Mouse (Mus musculus) stomach, postnatal 0 days (tissue): ENCODE data around the gene Prickle2. TPM values are rescaled to one million over a fixed set of nuclear protein-coding genes. Genes with fewer than 3 reads are reported as not detected.

Experiments
- ATAC-seq: fragments of 200-750 bp; cut with Nextera tagmentation; 2 replicates; pipeline ENCODE4 v1.8.0; 2017; ENCODE audit not compliant: low FRiP score, low TSS enrichment
- DNase-seq: peaks from one replicate; pipeline ENCODE4 v3.0.0-alpha.2; 2016; ENCODE audit warnings: low spot score
- H3K27ac ChIP-seq: fragments of 300-500 bp; sonication (generic); replicated peaks from 2 replicates; pipeline ENCODE4 v1.5.1; 2014; ENCODE audit warnings: mild to moderate bottlenecking, control low read depth
- H3K27me3 ChIP-seq: fragments of 300-500 bp; sonication (generic); 2 replicates; pipeline ENCODE4 v1.6.1; 2014; ENCODE audit warnings: low read length; ENCODE audit not compliant: control insufficient read depth, insufficient read depth
- H3K36me3 ChIP-seq: fragments of 300-500 bp; sonication (generic); 2 replicates; pipeline ENCODE4 v1.6.1; 2014; ENCODE audit warnings: low read length, mixed read lengths; ENCODE audit not compliant: control insufficient read depth, insufficient read depth
- H3K4me1 ChIP-seq: fragments of 300-500 bp; sonication (generic); replicated peaks from 2 replicates; pipeline ENCODE4 v1.6.1; 2014; ENCODE audit warnings: antibody characterized with exemption; ENCODE audit not compliant: control insufficient read depth, insufficient read depth
- H3K4me2 ChIP-seq: fragments of 300-500 bp; sonication (generic); replicated peaks from 2 replicates; pipeline ENCODE4 v1.6.1; 2014; ENCODE audit warnings: low read depth, mild to moderate bottlenecking, control low read depth, moderate library complexity
- H3K4me3 ChIP-seq: fragments of 300-500 bp; sonication (generic); 2 replicates; pipeline ENCODE4 v1.5.1; 2014; ENCODE audit warnings: low read depth, low read length, control low read depth
- H3K9ac ChIP-seq: fragments of 300-500 bp; sonication (generic); 2 replicates; pipeline ENCODE4 v1.6.1; 2014; ENCODE audit warnings: mild to moderate bottlenecking, low read length, control low read depth, mixed read lengths
- H3K9me3 ChIP-seq: fragments of 300-500 bp; sonication (generic); 2 replicates; pipeline ENCODE4 v1.6.1; 2016; ENCODE audit warnings: low read length; ENCODE audit not compliant: control insufficient read depth
- CTCF ChIP-seq: IDR thresholded peaks from 2 replicates; pipeline ENCODE4 v1.5.1; 2016; ENCODE audit warnings: antibody characterized with exemption, low read depth, mild to moderate bottlenecking, moderate library complexity
- EP300 ChIP-seq: optimal IDR thresholded peaks from 2 replicates; pipeline ENCODE3; 2016; ENCODE audit warnings: antibody characterized with exemption
- WGBS: fragments of 180-500 bp; shearing (Covaris S2); extraction: QIAGEN DNeasy Blood & Tissue Kit; methylation state at CpG from one replicate; pipeline ENCODE4 v1.1.7; 2014; 5-methylcytosine and 5-hydroxymethylcytosine counted together
- polyA plus RNA-seq: library from polyadenylated mRNA; unstranded; fragments of >200 nt; fragmentation: Nextera tagmentation; extraction: Ambion mirVana; gene quantifications from 2 replicates; pipeline ENCODE4 v1.2.1, GENCODE M21; 2015

The Prickle2 gene
- polyA plus RNA-seq, 1 experiment from 2014 or later, result 2.3 TPM

DNA sequence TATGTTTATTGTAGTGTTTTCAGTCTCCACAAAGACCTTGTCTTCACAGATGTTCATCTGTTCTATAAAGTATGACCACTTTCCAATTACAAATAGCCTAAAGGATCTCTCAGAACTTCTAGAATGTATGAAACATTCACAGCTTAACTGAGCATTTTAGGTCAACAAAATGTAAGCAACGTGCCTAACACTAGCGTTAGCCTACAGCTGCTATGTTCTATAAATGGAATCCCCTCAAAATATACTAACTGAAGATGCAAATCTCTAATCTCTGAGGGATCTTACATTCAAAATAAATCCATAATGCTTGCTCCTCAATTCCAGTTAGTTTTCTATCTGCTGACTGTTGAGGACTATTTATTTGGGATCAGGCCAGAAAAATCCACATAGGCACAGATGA is 65.1 kb downstream of the Prickle2 start:
- 45% methylated on average over 2 of the region's 2 CpGs for WGBS
- no peaks in the 10 kb centered on the region for H3K36me3 ChIP-seq
- H3K9me3 ChIP-seq, result no peaks in the 10 kb centered on the region
- H3K4me1 ChIP-seq, result no peaks in the 10 kb centered on the region
- H3K4me2 ChIP-seq, result no peak overlapping the region
- ATAC-seq (no peak), DNase-seq (no peak)
- no peak overlapping the region for H3K4me3 ChIP-seq
- no peak overlapping the region for H3K9ac ChIP-seq
- no peaks in the 10 kb centered on the region for H3K27me3 ChIP-seq
- TF ChIP-seq EP300 (no peak), CTCF (no peak)
- H3K27ac ChIP-seq, result no peak overlapping the region

DNA sequence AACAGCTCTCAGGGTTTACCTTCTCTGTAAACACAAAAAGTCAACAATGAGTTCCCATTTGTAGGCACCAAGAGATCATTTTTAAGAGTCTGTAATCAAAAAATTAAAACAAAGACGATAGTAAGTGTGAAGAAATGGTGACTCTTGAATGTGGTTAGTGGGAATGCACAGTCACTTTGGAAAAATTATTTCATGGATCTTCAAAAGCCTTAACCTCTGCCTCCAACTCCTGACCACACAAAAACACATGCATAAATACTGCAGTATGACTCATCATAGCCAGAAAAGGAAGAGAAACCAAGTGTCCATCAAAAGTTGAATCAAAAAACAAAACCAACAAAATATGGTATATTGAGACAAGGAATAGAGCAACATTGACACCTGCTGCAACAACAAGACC is 69.5 kb downstream of the Prickle2 start:
- TF ChIP-seq EP300 (no peak), CTCF (no peak)
- H3K9ac ChIP-seq, result no peak overlapping the region
- DNase-seq (no peak), ATAC-seq (no peak)
- 51% methylated on average over 1 of the region's 1 CpGs for WGBS
- H3K27me3 ChIP-seq, result no peaks in the 10 kb centered on the region
- H3K27ac ChIP-seq, result no peak overlapping the region
- no peak overlapping the region for H3K4me3 ChIP-seq
- no peaks in the 10 kb centered on the region for H3K36me3 ChIP-seq
- H3K4me2 ChIP-seq, result no peak overlapping the region
- no peaks in the 10 kb centered on the region for H3K9me3 ChIP-seq
- no peaks in the 10 kb centered on the region for H3K4me1 ChIP-seq

DNA sequence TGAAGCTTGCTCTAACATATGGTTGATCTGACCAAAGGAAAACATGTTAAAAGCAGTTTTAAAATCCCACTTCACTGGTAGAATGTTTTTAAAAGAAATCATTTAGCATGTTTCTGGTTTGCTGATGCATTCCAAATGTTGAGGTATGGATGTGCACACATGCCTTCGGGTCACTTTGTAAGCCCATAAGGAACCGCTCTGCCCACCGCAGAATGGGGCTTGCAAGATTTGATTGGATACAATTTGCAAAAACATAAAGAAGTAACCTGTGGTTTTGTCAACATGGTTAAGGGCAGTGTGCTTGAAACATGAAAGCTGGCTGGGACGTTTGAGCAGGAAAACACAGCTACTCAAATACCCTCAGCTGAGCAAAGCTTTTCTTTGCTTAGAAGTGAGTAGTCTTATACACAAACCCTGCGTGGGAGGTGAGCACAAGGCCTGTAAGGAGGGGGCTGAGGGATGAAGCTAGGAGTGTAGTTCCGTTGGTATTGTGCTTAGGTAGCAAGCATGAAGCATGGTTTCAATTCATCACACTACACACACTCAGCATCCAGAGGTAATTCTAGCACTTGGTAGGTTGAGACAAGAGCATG is 71.0 kb downstream of the Prickle2 start:
- H3K4me3 ChIP-seq, result no peak overlapping the region
- no peak overlapping the region for H3K27ac ChIP-seq
- ATAC-seq (no peak), DNase-seq (no peak)
- H3K27me3 ChIP-seq, result no peaks in the 10 kb centered on the region
- no peaks in the 10 kb centered on the region for H3K4me1 ChIP-seq
- no peaks in the 10 kb centered on the region for H3K36me3 ChIP-seq
- 61% methylated on average over 6 of the region's 6 CpGs for WGBS
- H3K9me3 ChIP-seq, result no peaks in the 10 kb centered on the region
- TF ChIP-seq CTCF (no peak), EP300 (no peak)
- H3K9ac ChIP-seq, result no peak overlapping the region
- H3K4me2 ChIP-seq, result no peak overlapping the region

DNA sequence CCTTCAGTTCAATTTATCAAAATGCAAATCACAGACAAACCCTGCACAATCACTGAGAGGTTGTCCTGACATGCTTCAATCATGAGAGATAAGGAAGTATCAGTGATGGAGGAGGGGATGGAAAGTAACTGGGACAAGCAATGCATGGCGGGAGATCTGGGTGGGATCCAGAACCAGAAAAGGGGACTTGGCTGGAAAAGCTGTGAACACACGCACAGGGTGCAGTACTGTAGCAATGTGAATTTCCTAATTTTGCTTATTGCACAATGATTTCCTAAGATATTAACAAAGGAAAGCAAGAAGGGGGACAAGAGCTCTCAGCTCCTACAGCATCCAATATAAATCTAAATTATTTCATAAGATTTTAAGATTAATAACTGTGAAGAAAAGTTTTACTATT is 75.0 kb downstream of the Prickle2 start:
- H3K9ac ChIP-seq, result no peak overlapping the region
- H3K27ac ChIP-seq, result no peak overlapping the region
- TF ChIP-seq EP300, result no peak
- no peak for TF ChIP-seq CTCF
- H3K36me3 ChIP-seq, result no peaks in the 10 kb centered on the region
- H3K4me3 ChIP-seq, result no peak overlapping the region
- H3K4me2 ChIP-seq, result no peak overlapping the region
- no peaks in the 10 kb centered on the region for H3K9me3 ChIP-seq
- 64% methylated on average over 2 of the region's 2 CpGs for WGBS
- ATAC-seq (no peak), DNase-seq (no peak)
- H3K27me3 ChIP-seq, result no peaks in the 10 kb centered on the region
- H3K4me1 ChIP-seq, result no peaks in the 10 kb centered on the region

DNA sequence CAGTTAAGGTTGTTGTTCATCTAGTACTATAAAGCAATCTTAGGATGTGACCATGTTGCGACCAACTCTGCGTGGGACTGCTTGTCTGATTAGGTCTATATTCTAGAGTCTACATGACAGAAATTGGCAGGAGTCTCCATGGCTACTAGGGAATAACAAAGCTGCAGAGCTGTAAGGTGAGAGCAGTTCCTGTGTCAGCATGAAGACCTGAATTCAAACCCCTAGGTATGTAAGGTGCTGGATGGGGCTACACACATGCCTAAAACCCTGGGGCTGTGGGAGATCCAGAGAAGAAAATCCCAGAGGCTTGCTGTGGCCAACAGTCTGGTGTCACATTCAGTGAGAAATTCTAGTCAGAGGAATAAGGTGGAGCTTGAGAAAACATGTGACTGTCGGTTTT is 78.2 kb downstream of the Prickle2 start:
- no peaks in the 10 kb centered on the region for H3K9me3 ChIP-seq
- no peak overlapping the region for H3K27ac ChIP-seq
- TF ChIP-seq EP300 (no peak), CTCF (no peak)
- ATAC-seq (no peak), DNase-seq (no peak)
- 86% methylated on average over 3 of the region's 3 CpGs for WGBS
- H3K27me3 ChIP-seq, result no peaks in the 10 kb centered on the region
- H3K4me1 ChIP-seq, result no peaks in the 10 kb centered on the region
- no peak overlapping the region for H3K4me2 ChIP-seq
- H3K4me3 ChIP-seq, result no peak overlapping the region
- no peak overlapping the region for H3K9ac ChIP-seq
- no peaks in the 10 kb centered on the region for H3K36me3 ChIP-seq

DNA sequence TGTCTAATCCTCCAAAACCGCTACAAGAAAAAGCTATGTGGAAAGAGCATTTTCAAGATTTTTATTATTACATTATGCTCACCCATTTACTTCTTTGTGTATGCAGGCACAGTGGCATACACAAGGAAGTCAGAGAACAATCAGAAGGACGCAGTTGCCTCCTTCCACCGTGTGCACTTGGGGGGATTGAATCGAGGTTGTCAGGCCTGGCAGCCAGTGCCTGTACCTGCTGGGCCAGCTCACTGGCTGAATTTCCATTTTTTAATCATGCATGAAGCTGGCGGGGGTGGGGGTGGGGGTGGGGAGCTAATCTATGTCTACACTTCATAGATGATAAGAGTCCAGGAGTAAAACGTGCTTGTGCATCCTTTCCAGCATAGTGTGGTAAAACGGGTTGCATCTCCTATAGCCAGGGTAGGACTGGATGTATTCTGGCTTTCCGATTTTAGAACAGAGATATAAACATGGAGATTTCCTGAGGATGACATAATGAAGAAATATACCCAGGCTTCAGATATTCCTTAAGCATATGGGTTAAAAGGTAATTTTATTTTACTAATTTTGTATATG is 78.8 kb downstream of the Prickle2 start:
- no peaks in the 10 kb centered on the region for H3K9me3 ChIP-seq
- ATAC-seq (no peak), DNase-seq (no peak)
- no peaks in the 10 kb centered on the region for H3K27me3 ChIP-seq
- 60% methylated on average over 8 of the region's 8 CpGs for WGBS
- H3K36me3 ChIP-seq, result no peaks in the 10 kb centered on the region
- H3K27ac ChIP-seq, result no peak overlapping the region
- H3K4me3 ChIP-seq, result no peak overlapping the region
- no peak overlapping the region for H3K4me2 ChIP-seq
- TF ChIP-seq EP300, result no peak
- no peak for TF ChIP-seq CTCF
- no peak overlapping the region for H3K9ac ChIP-seq
- H3K4me1 ChIP-seq, result no peaks in the 10 kb centered on the region
